Mouse (Mus musculus): Measurements from ENCODE around the gene Stpg4. TPM values are rescaled to one million over a fixed set of nuclear protein-coding genes. Genes with fewer than 3 reads are reported as not detected.
A peak's percentile ranks its signal among the peaks of the same experiment; 100 is the strongest.

Stpg4 gene
- not detected in 2 replicates for polyA plus RNA-seq (2014; fragmentation: Nextera tagmentation; extraction: Ambion mirVana)

DNA sequence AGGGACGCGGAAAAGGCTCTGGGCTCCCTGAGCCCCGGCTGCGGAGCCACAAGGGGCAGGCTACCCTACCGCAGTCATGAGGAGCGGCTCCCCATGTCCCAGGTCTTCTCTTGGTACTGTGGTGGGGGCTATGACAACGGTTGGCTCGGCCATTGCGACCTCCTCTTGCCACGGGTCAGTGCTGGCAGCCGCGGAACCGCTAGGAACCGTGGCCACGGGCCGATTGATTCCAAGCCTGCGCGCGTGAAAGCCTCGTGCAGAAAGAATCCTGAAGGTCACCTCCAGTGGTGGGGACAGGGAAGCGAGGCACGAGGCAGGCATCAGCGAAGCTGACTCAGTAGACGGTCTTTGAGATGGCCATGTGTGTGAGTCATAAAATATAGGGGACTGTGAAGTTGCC lies at the start of gene Stpg4:
TSS of gene Stpg4 (minus strand) at position 231 of the 400 bp plus-strand sequence.
- no peaks in the 10 kb centered on the region for H3K27me3 ChIP-seq (replicated peaks; ENCODE audit: control insufficient read depth, insufficient read depth, low read length)
- H3K36me3 ChIP-seq (ENCODE audit: control insufficient read depth, insufficient read depth, low read length): peaks cover 34% of the 10 kb centered on the region
- H3K9ac ChIP-seq (ENCODE audit: low read depth, low read length): no peak within 1 kb of the TSS
- 60% methylated on average over 23 of the region's 24 CpGs for WGBS
- peak; percentile 42; the same call in 1 of the 2 replicates for ATAC-seq (ENCODE audit: low read depth)
- H3K9me3 ChIP-seq (ENCODE audit: control insufficient read depth, low read length): no peaks in the 10 kb centered on the region
- no peaks in the 10 kb centered on the region for H3K4me1 ChIP-seq (ENCODE audit: control insufficient read depth, insufficient read depth, low read length)
- no peak within 1 kb of the TSS for H3K4me3 ChIP-seq (ENCODE audit: low read depth, low read length)
- no peak for DNase-seq (ENCODE audit: low spot score)
- H3K27ac ChIP-seq (replicated peaks; ENCODE audit: low read depth, low read length): peak within 1 kb of the TSS; percentile 36; the same call in 1 of the 2 replicates
- peak within 1 kb of the TSS; percentile 26 for H3K4me2 ChIP-seq (ENCODE audit: low read depth, low read length)

DNA sequence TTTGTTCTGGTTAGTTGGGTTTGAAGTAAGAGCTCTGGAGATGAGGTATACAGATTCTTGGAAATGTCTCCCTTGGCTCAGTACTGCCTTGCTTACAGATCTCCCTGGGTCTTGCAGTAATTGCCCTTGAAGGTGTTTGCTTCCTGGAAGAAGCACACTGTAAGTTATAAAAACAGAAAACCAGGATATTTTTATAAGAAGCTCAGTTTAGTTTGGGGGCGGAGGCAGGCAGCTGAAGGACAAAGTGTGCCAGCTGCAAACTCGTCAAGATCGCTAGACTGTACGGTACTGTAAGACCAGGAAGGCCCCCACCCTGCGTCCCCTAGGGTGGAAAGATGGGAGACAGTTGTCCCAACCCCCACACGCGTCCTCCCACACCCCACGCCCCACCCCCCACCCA lies 47.8 kb upstream of the Stpg4 start:
- DNase-seq (ENCODE audit: low spot score) (no peak), ATAC-seq (ENCODE audit: low read depth) (no peak)
- H3K4me2 ChIP-seq (ENCODE audit: low read depth, low read length): no peak overlapping the region
- 47% methylated on average over 8 of the region's 8 CpGs for WGBS
- no peaks in the 10 kb centered on the region for H3K9me3 ChIP-seq (ENCODE audit: control insufficient read depth, low read length)
- no peak overlapping the region for H3K4me3 ChIP-seq (ENCODE audit: low read depth, low read length)
- no peak overlapping the region for H3K27ac ChIP-seq (replicated peaks; ENCODE audit: low read depth, low read length)
- no peak overlapping the region for H3K9ac ChIP-seq (ENCODE audit: low read depth, low read length)
- no peaks in the 10 kb centered on the region for H3K36me3 ChIP-seq (ENCODE audit: control insufficient read depth, insufficient read depth, low read length)
- peaks cover 23% of the 10 kb centered on the region for H3K4me1 ChIP-seq (ENCODE audit: control insufficient read depth, insufficient read depth, low read length)
- 0 out of 2 replicates have a peak, but pooled peaks cover 4% of the 10 kb centered on the region for H3K27me3 ChIP-seq (replicated peaks; ENCODE audit: control insufficient read depth, insufficient read depth, low read length)

DNA sequence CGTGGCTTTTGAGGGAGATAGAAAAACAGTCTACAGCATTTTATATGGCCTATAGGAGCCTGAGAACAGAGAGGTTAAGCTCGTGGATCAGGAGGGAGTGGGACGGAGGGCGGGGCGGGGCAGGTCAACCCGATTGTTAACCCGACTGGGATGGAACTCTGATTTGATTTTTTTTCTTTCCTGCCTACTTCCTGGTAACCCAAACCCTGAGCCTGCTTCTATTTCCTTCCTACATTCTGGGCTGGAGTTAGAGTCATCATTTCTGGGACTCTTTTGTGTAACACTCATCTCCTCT lies 46.9 kb upstream of the Stpg4 start:
- 0 out of 2 replicates have a peak, but pooled peaks cover 4% of the 10 kb centered on the region for H3K27me3 ChIP-seq (replicated peaks; ENCODE audit: control insufficient read depth, insufficient read depth, low read length)
- no peak for DNase-seq (ENCODE audit: low spot score)
- H3K36me3 ChIP-seq (ENCODE audit: control insufficient read depth, insufficient read depth, low read length): no peaks in the 10 kb centered on the region
- no peaks in the 10 kb centered on the region for H3K9me3 ChIP-seq (ENCODE audit: control insufficient read depth, low read length)
- H3K4me2 ChIP-seq (ENCODE audit: low read depth, low read length): peak overlapping the region; percentile 79
- H3K27ac ChIP-seq (replicated peaks; ENCODE audit: low read depth, low read length): peak overlapping the region; percentile 25; the same call in 1 of the 2 replicates
- H3K4me1 ChIP-seq (ENCODE audit: control insufficient read depth, insufficient read depth, low read length): peaks cover 23% of the 10 kb centered on the region
- WGBS: 0% methylated on average over 7 of the region's 7 CpGs
- ATAC-seq (ENCODE audit: low read depth): peak; percentile 13; the same call in 1 of the 2 replicates
- H3K9ac ChIP-seq (ENCODE audit: low read depth, low read length): peak overlapping the region; percentile 58
- H3K4me3 ChIP-seq (ENCODE audit: low read depth, low read length): peak overlapping the region; percentile 38

DNA sequence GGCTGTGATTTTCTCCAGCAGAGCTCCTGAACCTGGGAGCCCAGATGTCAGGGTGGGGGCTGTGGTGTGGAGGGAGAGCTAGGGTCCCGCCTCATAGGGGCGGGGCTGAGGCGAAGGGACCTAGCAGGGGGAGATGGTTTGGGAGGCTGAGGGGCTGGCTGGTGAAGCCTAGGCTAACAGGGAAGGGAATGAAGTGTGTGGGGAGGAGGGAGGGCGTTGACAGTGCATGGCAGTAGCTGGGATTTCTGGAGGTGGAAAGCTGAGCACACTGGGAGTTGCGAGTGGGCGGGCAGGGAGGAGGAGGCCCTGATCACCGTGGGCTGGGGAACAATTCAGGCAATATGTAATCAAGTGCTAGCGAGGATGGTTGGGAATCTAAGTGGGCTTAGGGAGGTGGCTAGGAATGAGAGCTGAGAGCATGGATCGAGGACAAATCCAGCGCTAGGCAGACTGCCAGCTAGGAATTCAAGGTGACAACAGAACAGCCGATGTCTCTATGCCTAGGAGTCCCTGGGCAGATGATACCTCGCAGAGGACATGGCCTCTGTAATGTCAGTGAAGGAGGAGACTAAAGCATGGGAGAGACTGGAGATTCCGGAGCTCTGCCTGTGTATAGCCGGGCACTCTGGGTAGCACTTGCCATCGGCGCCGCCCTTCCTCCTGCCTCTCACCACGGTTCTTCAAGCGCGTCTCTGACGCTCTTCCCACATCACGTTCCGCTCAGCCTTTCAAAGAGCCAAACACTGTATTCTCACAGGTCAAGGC lies 46.4 kb upstream of the Stpg4 start:
- 1% methylated on average over 23 of the region's 23 CpGs for WGBS
- Histone ChIP-seq H3K4me3 (ENCODE audit: low read depth, low read length) (peak overlapping the region; percentile 38), H3K9me3 (ENCODE audit: control insufficient read depth, low read length) (no peaks in the 10 kb centered on the region), H3K36me3 (ENCODE audit: control insufficient read depth, insufficient read depth, low read length) (no peaks in the 10 kb centered on the region), H3K9ac (ENCODE audit: low read depth, low read length) (peak overlapping the region; percentile 58), H3K4me1 (ENCODE audit: control insufficient read depth, insufficient read depth, low read length) (peaks cover 23% of the 10 kb centered on the region), H3K4me2 (ENCODE audit: low read depth, low read length) (peak overlapping the region; percentile 79), H3K27me3 (replicated peaks; ENCODE audit: control insufficient read depth, insufficient read depth, low read length) (0 out of 2 replicates have a peak, but pooled peaks cover 4% of the 10 kb centered on the region), H3K27ac (replicated peaks; ENCODE audit: low read depth, low read length) (peak overlapping the region; percentile 25; the same call in 1 of the 2 replicates)
- DNase-seq (ENCODE audit: low spot score): peak; percentile 68
- ATAC-seq (ENCODE audit: low read depth): peak; percentile 77

DNA sequence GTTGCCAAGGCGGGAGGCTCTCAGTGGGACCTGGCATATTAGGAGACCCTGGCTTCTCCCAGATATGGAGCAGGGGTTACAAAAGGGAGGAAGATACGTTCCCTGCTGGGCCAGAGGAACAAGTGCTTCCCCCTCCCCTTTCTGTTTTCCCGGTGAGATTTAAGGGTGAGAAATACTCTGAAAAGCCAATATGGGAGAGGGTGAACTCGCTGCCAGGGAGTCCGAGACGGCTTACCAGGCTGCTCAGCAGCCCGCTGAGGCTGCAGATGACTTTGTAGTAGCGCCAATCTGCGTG lies 45.8 kb upstream of the Stpg4 start:
- Histone ChIP-seq H3K9me3 (ENCODE audit: control insufficient read depth, low read length) (no peaks in the 10 kb centered on the region), H3K36me3 (ENCODE audit: control insufficient read depth, insufficient read depth, low read length) (no peaks in the 10 kb centered on the region), H3K9ac (ENCODE audit: low read depth, low read length) (peak overlapping the region; percentile 58), H3K27me3 (replicated peaks; ENCODE audit: control insufficient read depth, insufficient read depth, low read length) (0 out of 2 replicates have a peak, but pooled peaks cover 4% of the 10 kb centered on the region), H3K4me3 (ENCODE audit: low read depth, low read length) (peak overlapping the region; percentile 38), H3K27ac (replicated peaks; ENCODE audit: low read depth, low read length) (no peak overlapping the region), H3K4me2 (ENCODE audit: low read depth, low read length) (peak overlapping the region; percentile 79), H3K4me1 (ENCODE audit: control insufficient read depth, insufficient read depth, low read length) (peaks cover 23% of the 10 kb centered on the region)
- ATAC-seq (ENCODE audit: low read depth): no peak
- WGBS: 6% methylated on average over 9 of the region's 9 CpGs
- DNase-seq (ENCODE audit: low spot score): no peak

DNA sequence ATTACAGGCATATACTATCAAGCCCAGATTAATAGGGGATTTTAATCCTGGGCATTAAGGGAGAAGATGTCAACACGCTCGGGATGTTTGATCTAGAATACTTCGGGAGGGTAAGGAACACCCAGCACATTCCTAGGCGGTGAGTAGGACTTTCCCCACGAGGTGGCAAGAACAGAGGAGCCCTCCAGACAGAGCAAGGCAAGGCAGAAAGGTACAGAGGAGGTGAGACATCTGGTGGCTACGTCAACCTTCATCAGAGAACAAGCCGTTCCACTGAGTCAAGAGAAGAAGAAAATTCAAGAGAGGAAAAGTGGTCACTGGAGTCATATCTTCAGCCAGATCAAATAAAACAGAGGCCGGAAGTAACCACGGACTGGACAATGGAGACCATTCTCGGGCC lies 45.3 kb upstream of the Stpg4 start:
- peaks cover 23% of the 10 kb centered on the region for H3K4me1 ChIP-seq (ENCODE audit: control insufficient read depth, insufficient read depth, low read length)
- H3K27ac ChIP-seq (replicated peaks; ENCODE audit: low read depth, low read length): no peak overlapping the region
- H3K9ac ChIP-seq (ENCODE audit: low read depth, low read length): no peak overlapping the region

DNA sequence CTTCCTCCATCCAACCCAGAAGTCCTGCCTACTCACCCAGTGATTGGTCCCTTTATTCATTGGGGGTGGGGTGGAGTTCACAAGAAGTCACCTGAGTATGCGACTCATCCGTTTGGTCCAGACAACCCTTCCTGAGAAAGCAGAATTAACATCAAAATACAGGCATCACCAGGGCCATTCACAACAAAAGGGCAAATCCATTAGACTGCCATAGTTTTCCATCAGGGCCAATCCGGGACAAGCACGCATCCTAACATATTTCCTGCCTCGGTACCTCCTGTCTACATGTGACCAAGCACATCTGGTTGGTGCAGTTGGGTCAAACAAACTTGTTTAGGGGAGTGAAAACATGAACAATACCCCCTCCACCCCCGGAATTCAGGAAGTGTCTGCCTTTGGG lies 44.1 kb upstream of the Stpg4 start:
- Histone ChIP-seq H3K9me3 (ENCODE audit: control insufficient read depth, low read length) (no peaks in the 10 kb centered on the region), H3K27ac (replicated peaks; ENCODE audit: low read depth, low read length) (no peak overlapping the region), H3K4me2 (ENCODE audit: low read depth, low read length) (no peak overlapping the region), H3K27me3 (replicated peaks; ENCODE audit: control insufficient read depth, insufficient read depth, low read length) (0 out of 2 replicates have a peak, but pooled peaks cover 4% of the 10 kb centered on the region), H3K36me3 (ENCODE audit: control insufficient read depth, insufficient read depth, low read length) (no peaks in the 10 kb centered on the region), H3K9ac (ENCODE audit: low read depth, low read length) (no peak overlapping the region), H3K4me3 (ENCODE audit: low read depth, low read length) (no peak overlapping the region), H3K4me1 (ENCODE audit: control insufficient read depth, insufficient read depth, low read length) (peaks cover 23% of the 10 kb centered on the region)
- 68% methylated on average over 6 of the region's 6 CpGs for WGBS
- ATAC-seq (ENCODE audit: low read depth) (no peak), DNase-seq (ENCODE audit: low spot score) (no peak)

More for the DNA sequence above, 45.3 kb upstream of the Stpg4 start:
- ATAC-seq (ENCODE audit: low read depth) (no peak), DNase-seq (ENCODE audit: low spot score) (no peak)
- Histone ChIP-seq H3K9me3 (ENCODE audit: control insufficient read depth, low read length) (no peaks in the 10 kb centered on the region), H3K27me3 (replicated peaks; ENCODE audit: control insufficient read depth, insufficient read depth, low read length) (0 out of 2 replicates have a peak, but pooled peaks cover 4% of the 10 kb centered on the region), H3K36me3 (ENCODE audit: control insufficient read depth, insufficient read depth, low read length) (no peaks in the 10 kb centered on the region), H3K4me2 (ENCODE audit: low read depth, low read length) (peak overlapping the region; percentile 79), H3K4me3 (ENCODE audit: low read depth, low read length) (no peak overlapping the region)
- 50% methylated on average over 10 of the region's 10 CpGs for WGBS

DNA sequence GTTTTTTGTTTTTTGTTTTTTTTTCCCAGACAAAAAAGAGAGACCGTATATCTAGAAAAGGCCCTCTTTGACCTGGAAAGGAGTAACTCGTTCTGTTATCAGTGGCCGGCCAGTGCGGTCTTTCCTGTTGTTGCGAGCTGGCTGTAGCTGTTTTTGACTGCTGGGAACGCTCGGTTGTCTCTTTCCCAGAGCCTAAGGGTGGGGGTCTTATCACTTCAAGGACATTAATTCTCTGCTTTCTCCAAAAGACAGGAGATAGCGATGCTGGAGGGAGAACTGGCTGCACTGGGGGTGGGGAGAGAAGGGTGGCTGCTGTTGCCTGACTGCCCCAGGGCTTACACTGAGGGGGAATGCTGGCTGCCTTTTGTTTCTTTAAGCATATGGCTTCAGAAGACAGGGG lies 43.3 kb upstream of the Stpg4 start:
- Histone ChIP-seq H3K4me3 (ENCODE audit: low read depth, low read length) (no peak overlapping the region), H3K9me3 (ENCODE audit: control insufficient read depth, low read length) (no peaks in the 10 kb centered on the region)
- 65% methylated on average over 8 of the region's 8 CpGs for WGBS

DNA sequence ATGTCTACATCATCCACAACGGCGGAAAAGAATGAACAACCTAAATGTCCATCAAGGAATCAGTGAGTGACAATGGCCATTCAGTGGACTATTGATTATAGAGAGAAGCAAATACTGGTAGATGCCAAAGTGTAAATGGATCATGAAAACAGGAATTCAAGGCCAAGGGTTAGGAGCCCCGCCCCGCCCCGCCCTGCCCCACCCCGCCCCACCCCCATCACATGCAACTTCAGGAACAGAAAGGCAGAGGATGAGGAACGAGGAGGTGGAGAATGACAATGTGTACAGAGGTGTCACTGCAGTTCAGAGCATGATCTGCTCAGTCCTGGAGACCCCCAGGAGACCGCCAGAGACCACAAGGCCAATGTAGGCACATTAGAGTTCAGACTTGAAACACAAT lies 42.7 kb upstream of the Stpg4 start:
- no peak for ATAC-seq (ENCODE audit: low read depth)
- 0 out of 2 replicates have a peak, but pooled peaks cover 4% of the 10 kb centered on the region for H3K27me3 ChIP-seq (replicated peaks; ENCODE audit: control insufficient read depth, insufficient read depth, low read length)
- no peak for DNase-seq (ENCODE audit: low spot score)
- no peaks in the 10 kb centered on the region for H3K9me3 ChIP-seq (ENCODE audit: control insufficient read depth, low read length)
- no peak overlapping the region for H3K4me2 ChIP-seq (ENCODE audit: low read depth, low read length)
- WGBS: 73% methylated on average over 8 of the region's 8 CpGs
- no peaks in the 10 kb centered on the region for H3K36me3 ChIP-seq (ENCODE audit: control insufficient read depth, insufficient read depth, low read length)
- no peak overlapping the region for H3K9ac ChIP-seq (ENCODE audit: low read depth, low read length)
- peaks cover 19% of the 10 kb centered on the region for H3K4me1 ChIP-seq (ENCODE audit: control insufficient read depth, insufficient read depth, low read length)
- no peak overlapping the region for H3K4me3 ChIP-seq (ENCODE audit: low read depth, low read length)
- H3K27ac ChIP-seq (replicated peaks; ENCODE audit: low read depth, low read length): no peak overlapping the region

More for the DNA sequence above, 43.3 kb upstream of the Stpg4 start:
- no peaks in the 10 kb centered on the region for H3K36me3 ChIP-seq (ENCODE audit: control insufficient read depth, insufficient read depth, low read length)
- no peak overlapping the region for H3K27ac ChIP-seq (replicated peaks; ENCODE audit: low read depth, low read length)
- H3K4me1 ChIP-seq (ENCODE audit: control insufficient read depth, insufficient read depth, low read length): peaks cover 23% of the 10 kb centered on the region
- DNase-seq (ENCODE audit: low spot score) (no peak), ATAC-seq (ENCODE audit: low read depth) (no peak)
- H3K9ac ChIP-seq (ENCODE audit: low read depth, low read length): no peak overlapping the region
- no peak overlapping the region for H3K4me2 ChIP-seq (ENCODE audit: low read depth, low read length)
- 0 out of 2 replicates have a peak, but pooled peaks cover 4% of the 10 kb centered on the region for H3K27me3 ChIP-seq (replicated peaks; ENCODE audit: control insufficient read depth, insufficient read depth, low read length)
